Comparison of ENCODE assay signal across 9 mouse cellular contexts in genomic region chr13:38407611-38408315, GRCm38 (mm10).
DNase-seq lines count a peak whose midpoint lies in the region; ATAC-seq and TF ChIP-seq lines count a peak whose summit lies in the region.
"Had no signal": no experiment of that assay in that cellular context is flagged by ENCODE, and none has a peak within 500 bp of the region (broad histone marks: within the 10 kb centered on the region; RNA-seq: fewer than 3 reads in every experiment).

No protein-coding gene starts in this region.

- no peak overlapping the region for H3K4me3 ChIP-seq in kidney, postnatal 0 days (replicated peaks; ENCODE audit: low read depth, low read length)
- no peak overlapping the region for H3K4me3 ChIP-seq in forebrain, embryonic 16.5 days (replicated peaks; ENCODE audit: low read length)

- H3K27me3 ChIP-seq in kidney, postnatal 0 days (ENCODE audit: insufficient read depth, low read length), result no peaks in the 10 kb centered on the region
- no peaks in the 10 kb centered on the region for H3K27me3 ChIP-seq in forebrain, embryonic 16.5 days (replicated peaks; ENCODE audit: control insufficient read depth, insufficient read depth, low read length)

- WGBS in kidney, postnatal 0 days, result 32% methylated on average over 6 of the region's 6 CpGs
- WGBS in forebrain, embryonic 16.5 days, result 72% methylated on average over 6 of the region's 6 CpGs

- no peak for TF ChIP-seq CTCF in kidney, postnatal 0 days (IDR thresholded peaks at IDR 0.05; ENCODE audit: low read depth)

- no peak overlapping the region for H3K4me2 ChIP-seq in kidney, postnatal 0 days (ENCODE audit: low read length)
- no peak overlapping the region for H3K4me2 ChIP-seq in forebrain, embryonic 16.5 days (ENCODE audit: low read length)

- no peaks in the 10 kb centered on the region for H3K36me3 ChIP-seq in kidney, postnatal 0 days (ENCODE audit: insufficient read depth, low read length)
- no peaks in the 10 kb centered on the region for H3K36me3 ChIP-seq in forebrain, embryonic 16.5 days (ENCODE audit: control insufficient read depth, insufficient read depth)

- H3K9me3 ChIP-seq in kidney, postnatal 0 days (replicated peaks; ENCODE audit: low read length), result no peaks in the 10 kb centered on the region
- no peaks in the 10 kb centered on the region for H3K9me3 ChIP-seq in forebrain, embryonic 16.5 days (ENCODE audit: control insufficient read depth, low read length)

- no peak overlapping the region for H3K9ac ChIP-seq in kidney, postnatal 0 days (ENCODE audit: low read depth, low read length)
- no peak overlapping the region for H3K9ac ChIP-seq in forebrain, embryonic 16.5 days (replicated peaks; ENCODE audit: low read depth, low read length)

- DNase-seq in cerebellum, postnatal 14 days, result peak; percentile 25 to 26
- DNase-seq in cerebellum, postnatal 36 days, result no peak
- peak; percentile 74 for DNase-seq in kidney, postnatal 0 days (ENCODE audit: low spot score)
- no peak for DNase-seq in kidney, adult 18-20 months
- DNase-seq in lung, postnatal 36 days, result peak; percentile 37
- DNase-seq in gastrocnemius, postnatal 4 days (ENCODE audit: low spot score in 2 of 2), result no peak
- no peak for DNase-seq in layer of hippocampus, postnatal 36 days
- DNase-seq: cerebellum, adult 11-12 months had no signal

- peaks cover 18% of the 10 kb centered on the region for H3K4me1 ChIP-seq in kidney, postnatal 0 days (replicated peaks; ENCODE audit: insufficient read depth, low read length)
- H3K4me1 ChIP-seq in forebrain, embryonic 16.5 days (replicated peaks; ENCODE audit: control insufficient read depth, insufficient read depth, low read length), result peaks cover 15% of the 10 kb centered on the region

- peak; percentile 49; the same call in 1 of the 2 replicates for ATAC-seq in kidney, postnatal 0 days (replicated peaks; ENCODE audit: low FRiP score, low read depth)
- ATAC-seq in forebrain, embryonic 16.5 days, result peak; percentile 31

- peak overlapping the region; percentile 76; the same call in 1 of the 2 replicates for H3K27ac ChIP-seq in kidney, postnatal 0 days
- H3K27ac ChIP-seq in forebrain, embryonic 16.5 days (ENCODE audit: low read length), result no peak overlapping the region

Comparison
In these comparisons a context has a peak if more than half of its experiments do, and no peak if none do; other contexts are left out.
1. DNase-seq: peak in cerebellum, postnatal 14 days (2 of 2), kidney, postnatal 0 days (single experiment) and lung, postnatal 36 days (single experiment); none in cerebellum, postnatal 36 days (0 of 2), kidney, adult 18-20 months (single experiment), gastrocnemius, postnatal 4 days (0 of 2) and layer of hippocampus, postnatal 36 days (0 of 2).